Mouse (Mus musculus) G1E (cell line): ENCODE measurements around the gene Fam196b. TPM values are rescaled to one million over a fixed set of nuclear protein-coding genes. Genes with fewer than 3 reads are reported as not detected.

ENCODE experiments used
- ATAC-seq: 2 replicates; pipeline ENCODE4 v1.8.0; 2016; ENCODE audit warnings: mild to moderate bottlenecking; ENCODE audit not compliant: insufficient number of reproducible peaks, poor library complexity, low FRiP score, severe bottlenecking; ENCODE audit errors: extremely low read depth
- DNase-seq: peaks from one replicate; pipeline ENCODE4 v3.0.0; 2012; ENCODE audit warnings: low spot score
- H3K27me3 ChIP-seq: 2 replicates; pipeline ENCODE4 v1.6.1; 2012; ENCODE audit warnings: mild to moderate bottlenecking, low read length, inconsistent platforms; ENCODE audit not compliant: insufficient read depth
- H3K36me3 ChIP-seq: replicated peaks from 2 replicates; pipeline ENCODE3; 2012; ENCODE audit warnings: mild to moderate bottlenecking, inconsistent platforms
- H3K4me1 ChIP-seq: 2 replicates; pipeline ENCODE4 v1.6.1; 2012; ENCODE audit warnings: low read depth, low read length, inconsistent platforms, mixed read lengths; ENCODE audit not compliant: insufficient read depth
- H3K4me3 ChIP-seq: 2 replicates; pipeline ENCODE4 v1.5.1; 2012; ENCODE audit warnings: low read depth, mild to moderate bottlenecking, inconsistent platforms, low read length, moderate library complexity, mixed read lengths
- H3K9me3 ChIP-seq: replicated peaks from 2 replicates; pipeline ENCODE4 v1.6.1; 2012; ENCODE audit warnings: inconsistent platforms
- CTCF ChIP-seq: IDR thresholded peaks from 2 replicates; pipeline ENCODE4 v1.5.1; 2012; ENCODE audit warnings: low read depth, low read length, inconsistent platforms, mixed read lengths
- GATA1 ChIP-seq: IDR thresholded peaks from 2 replicates; pipeline ENCODE4 v1.6.1; 2012; ENCODE audit warnings: borderline replicate concordance, low read length, inconsistent platforms, mixed read lengths
- GATA2 ChIP-seq: IDR thresholded peaks from 2 replicates; pipeline ENCODE4 v1.6.1; 2012; ENCODE audit warnings: low read depth, low read length, inconsistent platforms, borderline replicate concordance
- POLR2AphosphoS5 ChIP-seq: IDR thresholded peaks from 2 replicates; pipeline ENCODE4 v1.6.1; 2012; ENCODE audit warnings: low read depth, low read length, inconsistent platforms; ENCODE audit not compliant: insufficient replicate concordance
- TAL1 ChIP-seq: conservative IDR thresholded peaks from 2 replicates; pipeline ENCODE4 v1.6.1; 2012; ENCODE audit warnings: low read depth, low read length, inconsistent platforms, mixed read lengths
- polyA plus RNA-seq: library from polyadenylated mRNA; stranded (reverse); fragments of >175 nt; gene quantifications from 2 replicates; pipeline ENCODE4 v1.2.3, GENCODE M21; 2012
- total RNA-seq, 2 experiments: library from RNA; stranded (forward) in 1 of 2; stranded (reverse) in 1 of 2; fragments of 200-1000 nt in 1 of 2; fragments of >200 nt in 1 of 2; fragmentation: Nextera tagmentation in 1 of 2; gene quantifications; 2 replicates each; pipeline ENCODE4 v1.2.3; 2014 to 2017

Fam196b gene
- total and polyA plus RNA-seq, 3 experiments, result 0.11 TPM; not detected in 2

GRCm38 (mm10) chr11:34290265-34290664, 24.4 kb upstream of the Fam196b start:
- Histone ChIP-seq H3K4me1 (no peaks in the 10 kb centered on the region), H3K36me3 (no peaks in the 10 kb centered on the region), H3K4me3 (no peak overlapping the region), H3K27me3 (no peaks in the 10 kb centered on the region), H3K9me3 (peaks cover 4% of the 10 kb centered on the region)
- ATAC-seq (no peak), DNase-seq (no peak)
- TF ChIP-seq GATA1 (no peak), TAL1 (no peak), POLR2AphosphoS5 (no peak), GATA2 (no peak), CTCF (no peak)

DNA sequence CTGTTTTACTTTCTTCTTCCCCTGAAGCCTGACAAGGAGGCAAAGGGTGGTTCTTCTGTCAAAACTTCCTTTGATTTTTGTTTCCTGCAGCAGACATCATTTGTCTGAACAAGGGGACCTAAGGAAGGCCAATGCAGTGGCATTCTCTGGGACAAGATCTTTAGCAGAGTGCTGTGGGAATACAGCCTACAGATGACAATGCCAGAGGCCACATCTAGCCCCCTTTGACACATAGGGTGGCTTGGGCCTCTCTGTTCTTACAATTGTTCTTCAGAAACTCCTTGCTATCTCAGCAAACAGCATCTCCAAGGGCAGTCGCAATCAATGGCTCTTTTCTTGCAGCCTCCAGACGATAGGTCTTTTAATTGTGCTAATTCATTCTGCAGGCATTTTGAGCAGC, 23.9 kb upstream of the Fam196b start:
- TF ChIP-seq TAL1 (no peak), CTCF (no peak), POLR2AphosphoS5 (no peak)
- no peaks in the 10 kb centered on the region for H3K4me1 ChIP-seq
- DNase-seq (no peak), ATAC-seq (no peak)
- no peaks in the 10 kb centered on the region for H3K27me3 ChIP-seq
- no peaks in the 10 kb centered on the region for H3K36me3 ChIP-seq
- H3K4me3 ChIP-seq, result no peak overlapping the region
- peaks cover 4% of the 10 kb centered on the region for H3K9me3 ChIP-seq

GRCm38 (mm10) chr11:34291304-34291703, 23.3 kb upstream of the Fam196b start:
- H3K36me3 ChIP-seq, result no peaks in the 10 kb centered on the region

DNA sequence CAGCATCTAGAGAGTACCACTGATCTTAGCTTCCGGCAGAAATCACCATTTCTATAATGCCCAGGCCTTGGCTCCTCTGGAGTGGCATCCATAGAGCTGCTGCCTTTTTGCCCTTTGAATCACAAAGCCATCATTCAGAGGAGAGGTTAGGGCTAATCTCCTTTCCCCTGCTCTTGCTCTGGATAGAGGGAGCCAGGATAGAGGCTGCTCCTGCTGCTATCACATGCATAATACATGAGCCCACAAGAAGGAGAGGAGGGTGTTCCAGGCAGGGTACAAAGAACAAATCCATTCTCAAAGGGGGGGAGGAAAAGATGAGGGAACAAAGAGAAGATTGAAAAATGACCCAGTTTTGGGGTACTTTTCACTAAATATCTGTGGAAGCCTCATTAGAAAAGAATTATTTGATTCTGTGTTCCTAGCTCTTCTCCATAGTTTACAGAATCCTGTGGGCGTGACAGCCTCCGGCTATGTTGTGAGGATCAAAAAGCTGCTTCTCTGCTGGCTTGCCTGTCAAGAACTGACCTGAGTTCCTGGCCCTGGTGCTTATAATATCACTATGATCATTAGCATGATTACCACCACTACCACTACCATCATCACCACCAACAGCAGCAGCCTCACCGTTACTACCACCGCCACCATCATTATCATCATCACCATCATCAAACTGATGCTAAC, 16.8 kb upstream of the Fam196b start:
- no peaks in the 10 kb centered on the region for H3K36me3 ChIP-seq
- ATAC-seq, result no peak
- TF ChIP-seq POLR2AphosphoS5 (no peak), GATA2 (no peak), CTCF (no peak), GATA1 (no peak), TAL1 (no peak)
- H3K4me1 ChIP-seq, result no peaks in the 10 kb centered on the region
- DNase-seq, result no peak
- H3K9me3 ChIP-seq, result peaks cover 9% of the 10 kb centered on the region
- no peak overlapping the region for H3K4me3 ChIP-seq
- H3K27me3 ChIP-seq, result no peaks in the 10 kb centered on the region

More at GRCm38 (mm10) chr11:34291304-34291703, 23.3 kb upstream of the Fam196b start:
- no peak for TF ChIP-seq GATA1
- TF ChIP-seq POLR2AphosphoS5, result no peak
- no peak for TF ChIP-seq GATA2
- no peak for TF ChIP-seq CTCF
- no peak for TF ChIP-seq TAL1
- no peaks in the 10 kb centered on the region for H3K4me1 ChIP-seq
- DNase-seq, result no peak
- no peak for ATAC-seq
- peaks cover 4% of the 10 kb centered on the region for H3K9me3 ChIP-seq
- no peaks in the 10 kb centered on the region for H3K27me3 ChIP-seq
- no peak overlapping the region for H3K4me3 ChIP-seq

GRCm38 (mm10) chr11:34299550-34299949, 15.1 kb upstream of the Fam196b start:
- DNase-seq (no peak), ATAC-seq (no peak)
- no peaks in the 10 kb centered on the region for H3K4me1 ChIP-seq
- peaks cover 11% of the 10 kb centered on the region for H3K9me3 ChIP-seq
- no peaks in the 10 kb centered on the region for H3K27me3 ChIP-seq
- no peak for TF ChIP-seq TAL1
- no peak for TF ChIP-seq GATA2
- no peak for TF ChIP-seq GATA1
- TF ChIP-seq POLR2AphosphoS5, result no peak
- no peak for TF ChIP-seq CTCF
- H3K36me3 ChIP-seq, result no peaks in the 10 kb centered on the region
- H3K4me3 ChIP-seq, result no peak overlapping the region

DNA sequence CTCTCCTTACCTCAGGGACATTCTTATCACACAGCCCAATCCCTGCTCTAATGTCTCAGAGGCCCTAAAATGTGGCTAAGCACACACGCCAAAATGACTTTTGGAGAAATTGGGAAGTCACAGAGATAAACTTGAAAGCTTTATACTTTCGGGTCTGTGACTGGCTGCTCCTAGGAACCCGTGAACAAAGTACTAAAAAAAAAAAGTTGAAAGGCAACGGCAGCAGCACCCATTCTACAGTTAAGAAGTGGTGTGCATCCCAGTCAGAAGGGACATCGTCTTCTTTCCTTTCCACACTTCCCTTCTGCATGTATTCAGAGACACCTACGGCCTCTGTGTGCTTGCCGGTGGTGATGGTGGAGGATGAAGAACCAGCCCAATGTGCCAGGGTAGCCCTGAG, 14.6 kb upstream of the Fam196b start:
- ATAC-seq (no peak), DNase-seq (no peak)
- no peak for TF ChIP-seq POLR2AphosphoS5
- peaks cover 9% of the 10 kb centered on the region for H3K9me3 ChIP-seq
- H3K36me3 ChIP-seq, result no peaks in the 10 kb centered on the region
- no peaks in the 10 kb centered on the region for H3K4me1 ChIP-seq
- no peaks in the 10 kb centered on the region for H3K27me3 ChIP-seq
- no peak overlapping the region for H3K4me3 ChIP-seq

DNA sequence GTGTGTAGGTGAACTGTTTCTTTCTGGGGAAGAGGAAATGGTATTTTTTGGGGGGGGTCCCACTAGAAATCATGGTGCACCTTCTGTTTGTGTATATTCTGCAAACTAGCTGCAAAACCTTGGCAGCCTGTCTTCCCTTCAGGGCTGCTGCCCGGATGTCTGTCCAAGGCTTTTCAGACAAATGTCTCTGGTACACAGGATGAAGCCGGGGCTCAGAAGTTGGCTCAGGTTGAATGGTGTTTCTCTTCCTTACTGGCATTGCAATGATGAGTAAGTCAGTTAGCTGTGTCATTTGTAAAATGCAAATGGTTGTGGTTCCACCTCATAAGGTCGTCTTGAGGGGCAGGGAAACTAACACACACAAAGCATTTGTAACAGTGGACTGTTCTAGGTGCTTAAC, 8.4 kb upstream of the Fam196b start:
- Histone ChIP-seq H3K4me3 (no peak overlapping the region), H3K36me3 (no peaks in the 10 kb centered on the region), H3K27me3 (no peaks in the 10 kb centered on the region), H3K9me3 (peaks cover 5% of the 10 kb centered on the region), H3K4me1 (no peaks in the 10 kb centered on the region)
- TF ChIP-seq CTCF (no peak), GATA2 (no peak), TAL1 (no peak), POLR2AphosphoS5 (no peak), GATA1 (no peak)
- no peak for ATAC-seq
- DNase-seq, result no peak
